Mouse (Mus musculus) C2C12 (cell line): ENCODE results near the gene Foxo4. TPM values are rescaled to one million over a fixed set of nuclear protein-coding genes. Genes with fewer than 3 reads are reported as not detected.
A peak's percentile ranks its signal among the peaks of the same experiment; 100 is the strongest.

Experiments used
- H3K27me3 ChIP-seq: one replicate; pipeline ENCODE4 v1.6.1; 2011; ENCODE audit not compliant: control insufficient read depth, insufficient read depth, insufficient read length
- H3K36me3 ChIP-seq: one replicate; pipeline ENCODE4 v1.6.1; 2011; ENCODE audit not compliant: control insufficient read depth, insufficient read depth
- H3K4me3 ChIP-seq: one replicate; pipeline ENCODE4 v1.5.1; 2011; ENCODE audit warnings: mild to moderate bottlenecking, control low read depth; ENCODE audit not compliant: poor library complexity, insufficient read depth, severe bottlenecking
- H3K79me2 ChIP-seq: one replicate; pipeline ENCODE4 v1.6.1; 2011; ENCODE audit not compliant: control insufficient read depth, insufficient read depth
- H3K79me3 ChIP-seq: one replicate; pipeline ENCODE4 v1.6.1; 2011; ENCODE audit warnings: low read depth, control low read depth
- H3ac ChIP-seq: one replicate; pipeline ENCODE3; 2011; ENCODE audit warnings: low read depth; ENCODE audit not compliant: control insufficient read depth, insufficient read length
- CEBPB ChIP-seq: IDR thresholded peaks from one replicate; pipeline ENCODE4 v1.6.1; 2011; ENCODE audit warnings: low read depth, mild to moderate bottlenecking, control low read depth, moderate library complexity
- CTCF ChIP-seq: IDR thresholded peaks from one replicate; pipeline ENCODE4 v1.5.1; 2011; ENCODE audit not compliant: control insufficient read depth, insufficient read depth, insufficient read length
- FOSL1 ChIP-seq: IDR thresholded peaks from one replicate; pipeline ENCODE4 v1.8.0; 2011; ENCODE audit warnings: mild to moderate bottlenecking, low read length; ENCODE audit not compliant: poor library complexity, insufficient read depth, severe bottlenecking
- MAX ChIP-seq: IDR thresholded peaks from one replicate; pipeline ENCODE4 v1.6.1; 2011; ENCODE audit warnings: mild to moderate bottlenecking, control low read depth
- MYOD1 ChIP-seq: IDR thresholded peaks from one replicate; pipeline ENCODE4 v1.6.1; 2011; ENCODE audit warnings: low read depth; ENCODE audit not compliant: control insufficient read depth, insufficient read length
- MYOG ChIP-seq: IDR thresholded peaks from one replicate; pipeline ENCODE4 v1.6.1; 2011; ENCODE audit not compliant: control insufficient read depth, insufficient read length; ENCODE audit errors: extremely low read depth
- USF1 ChIP-seq: IDR thresholded peaks from one replicate; pipeline ENCODE4 v1.6.1; 2011; ENCODE audit warnings: low read depth, mild to moderate bottlenecking, control low read depth, moderate library complexity
- polyA plus RNA-seq: library from polyadenylated mRNA; unstranded; fragments of >200 nt; fragmentation: generic; extraction: Trizol; gene quantifications from one replicate; pipeline ENCODE4 v1.2.1, GENCODE M21; 2012; ENCODE audit warnings: missing spikeins

Foxo4 gene
- polyA plus RNA-seq, 1 experiment, result 8.6 TPM

DNA sequence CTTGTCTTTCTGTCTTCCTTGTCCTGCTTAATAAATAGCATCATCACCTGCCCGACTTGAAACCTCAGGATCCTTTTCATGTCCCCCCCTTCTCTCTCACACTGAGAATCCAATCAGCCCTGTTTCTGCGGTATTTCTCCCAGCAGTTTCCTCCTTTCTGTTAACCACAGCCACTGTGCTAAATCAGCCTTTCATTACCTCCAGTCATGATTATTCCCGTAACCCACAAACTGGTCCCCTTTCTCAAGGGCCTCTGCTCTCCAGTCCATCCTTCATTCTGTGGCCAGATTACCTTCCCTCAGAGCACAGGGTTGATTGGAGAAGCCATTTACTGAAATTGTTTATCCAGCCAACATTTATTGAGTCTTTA, 14.4 kb downstream of the Foxo4 start, which contains the start of gene Gm20489:
Gm20489 (minus strand) TSS at position 269 of the 370 bp plus-strand sequence.
- Histone ChIP-seq H3K4me3 (no peak within 1 kb of the TSS), H3ac (no peak within 1 kb of the TSS)
- TF ChIP-seq FOSL1, result no peak
- TF ChIP-seq CTCF, result no peak
- no peak for TF ChIP-seq MAX
- TF ChIP-seq USF1, result no peak
- TF ChIP-seq MYOD1, result no peak
- TF ChIP-seq MYOG, result no peak
- no peak for TF ChIP-seq CEBPB

DNA sequence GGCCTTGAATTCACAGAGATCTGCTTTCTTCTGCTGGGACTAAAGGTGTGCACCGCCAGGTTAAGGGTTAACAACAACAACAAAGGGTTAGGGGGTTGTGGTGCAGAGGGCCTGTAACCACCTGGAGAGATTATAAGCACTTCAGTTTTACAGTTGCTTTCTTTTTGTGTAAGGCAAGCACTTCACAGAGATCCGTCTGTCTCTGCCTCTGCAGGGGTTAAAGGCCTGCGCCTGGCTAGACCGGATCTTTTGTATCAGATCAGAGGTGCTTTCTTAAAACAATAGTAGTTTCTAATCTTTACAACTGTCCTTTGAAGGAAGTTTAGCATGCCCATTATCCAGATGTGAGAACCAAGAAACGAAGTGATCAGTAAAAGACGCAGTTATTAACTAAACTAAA, 19.1 kb downstream of the Foxo4 start:
- TF ChIP-seq FOSL1, result no peak
- no peak for TF ChIP-seq MAX
- no peak for TF ChIP-seq MYOG
- TF ChIP-seq MYOD1, result no peak
- no peak for TF ChIP-seq CEBPB
- TF ChIP-seq USF1, result no peak
- H3K27me3 ChIP-seq, result no peaks in the 10 kb centered on the region
- H3K36me3 ChIP-seq, result peaks cover 12% of the 10 kb centered on the region
- H3K4me3 ChIP-seq, result peak overlapping the region; percentile 40
- peak overlapping the region; percentile 14 for H3ac ChIP-seq
- H3K79me2 ChIP-seq, result peaks cover 10% of the 10 kb centered on the region
- peaks cover 1% of the 10 kb centered on the region for H3K79me3 ChIP-seq

More for the DNA sequence above, 14.4 kb downstream of the Foxo4 start, which contains the start of gene Gm20489:
- no peaks in the 10 kb centered on the region for H3K79me2 ChIP-seq
- no peaks in the 10 kb centered on the region for H3K27me3 ChIP-seq
- no peaks in the 10 kb centered on the region for H3K79me3 ChIP-seq
- no peaks in the 10 kb centered on the region for H3K36me3 ChIP-seq

DNA sequence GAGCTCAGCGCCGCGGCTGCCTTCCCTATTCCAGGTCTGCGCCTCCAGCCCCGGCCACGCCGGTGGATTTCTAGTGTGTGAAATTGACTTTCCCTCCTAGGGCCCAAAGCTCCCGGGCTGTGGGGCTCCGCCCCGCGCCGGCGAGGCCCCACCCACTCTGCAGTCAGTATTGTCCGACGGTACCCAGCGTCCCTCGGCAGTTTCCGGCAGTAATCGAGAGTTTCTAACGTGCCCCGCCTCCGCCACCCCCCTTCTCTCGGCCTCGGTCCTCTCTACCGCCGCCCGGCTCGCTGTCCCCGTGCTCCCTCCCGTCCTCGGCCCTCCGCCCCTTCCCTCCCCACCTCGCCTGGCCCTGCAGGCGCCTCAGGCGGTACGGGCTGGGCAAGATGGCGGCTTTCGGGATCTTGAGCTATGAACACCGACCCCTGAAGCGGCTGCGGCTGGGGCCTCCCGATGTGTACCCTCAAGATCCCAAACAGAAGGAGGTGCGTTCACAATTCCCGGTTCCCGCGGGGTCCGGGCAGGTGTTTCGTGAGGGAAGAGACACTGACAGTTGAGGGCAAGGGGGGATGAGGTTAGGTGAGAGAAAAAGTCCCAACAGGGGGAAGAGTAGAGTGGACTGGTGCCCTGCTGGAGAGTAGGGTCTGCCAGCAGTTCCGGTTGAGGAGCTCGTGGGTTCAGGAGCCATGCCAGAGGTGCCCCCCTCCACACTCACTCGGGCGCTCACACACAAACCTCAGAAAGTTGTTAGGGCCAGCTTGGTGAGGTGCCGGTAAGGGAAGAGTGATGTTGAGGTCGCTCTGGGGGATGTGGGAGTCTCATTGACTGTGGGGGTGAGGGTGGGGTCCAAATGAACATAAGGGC, 19.8 kb downstream of the Foxo4 start, which contains the start of gene Med12:
Med12 (plus strand) TSS at position 156 of the 864 bp plus-strand sequence.
- Histone ChIP-seq H3K36me3 (peaks cover 12% of the 10 kb centered on the region), H3K79me2 (peaks cover 10% of the 10 kb centered on the region), H3K27me3 (no peaks in the 10 kb centered on the region), H3K4me3 (peak within 1 kb of the TSS; percentile 40), H3K79me3 (peaks cover 1% of the 10 kb centered on the region), H3ac (peak within 1 kb of the TSS; percentile 58)
- no peak for TF ChIP-seq CTCF
- no peak for TF ChIP-seq CEBPB
- TF ChIP-seq FOSL1, result no peak
- no peak for TF ChIP-seq USF1
- TF ChIP-seq MYOD1, result no peak
- peak; percentile 26 for TF ChIP-seq MAX

DNA sequence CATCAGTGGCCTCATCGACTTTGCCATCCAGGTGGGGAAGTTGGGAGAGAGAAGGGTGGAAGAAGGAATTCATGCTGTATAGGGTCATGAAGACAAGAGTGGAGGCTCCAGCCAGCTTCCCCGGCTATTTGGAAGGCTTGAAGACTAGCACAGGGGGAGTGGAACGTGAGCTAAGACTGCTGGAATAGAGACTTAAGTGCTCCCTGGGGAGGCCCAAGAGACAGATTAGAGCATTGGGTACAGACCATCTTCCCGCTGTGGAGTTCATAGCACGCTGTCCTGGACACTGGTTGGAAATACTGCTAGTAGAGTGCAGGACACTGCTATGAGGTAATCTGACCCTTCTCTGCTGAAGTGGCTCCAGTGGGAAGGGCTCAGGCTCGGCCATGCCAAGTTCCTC, 28.5 kb downstream of the Foxo4 start:
- Histone ChIP-seq H3K4me3 (no peak overlapping the region), H3K36me3 (peaks cover 28% of the 10 kb centered on the region), H3K79me2 (no peaks in the 10 kb centered on the region), H3K79me3 (no peaks in the 10 kb centered on the region), H3ac (no peak overlapping the region), H3K27me3 (no peaks in the 10 kb centered on the region)
- TF ChIP-seq CEBPB (no peak), CTCF (no peak), MYOD1 (no peak), MAX (no peak), FOSL1 (no peak), MYOG (no peak), USF1 (no peak)

DNA sequence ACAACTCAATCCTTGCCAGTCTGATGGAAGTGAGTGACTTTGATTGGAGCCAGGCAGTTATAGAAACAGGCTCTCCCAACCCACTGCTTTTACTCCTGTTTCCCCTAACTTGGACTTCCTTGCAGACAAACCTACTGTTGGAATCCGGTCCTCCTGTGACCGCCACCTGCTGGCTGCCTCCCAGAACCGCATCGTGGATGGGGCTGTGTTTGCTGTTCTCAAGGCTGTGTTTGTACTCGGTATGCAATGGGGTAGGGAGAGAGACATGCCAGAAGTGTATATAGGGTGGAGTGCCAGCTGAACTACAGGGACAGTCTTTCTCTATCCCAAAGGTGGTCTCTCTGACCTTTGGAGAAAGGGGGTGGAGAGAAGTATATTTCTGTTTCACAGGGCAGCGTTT, 31.2 kb downstream of the Foxo4 start:
- no peak overlapping the region for H3K4me3 ChIP-seq
- TF ChIP-seq CTCF, result peak; percentile 51
- TF ChIP-seq USF1, result no peak
- TF ChIP-seq CEBPB, result no peak
- H3ac ChIP-seq, result no peak overlapping the region
- H3K79me2 ChIP-seq, result no peaks in the 10 kb centered on the region
- no peaks in the 10 kb centered on the region for H3K27me3 ChIP-seq
- H3K79me3 ChIP-seq, result no peaks in the 10 kb centered on the region
- peaks cover 26% of the 10 kb centered on the region for H3K36me3 ChIP-seq

DNA sequence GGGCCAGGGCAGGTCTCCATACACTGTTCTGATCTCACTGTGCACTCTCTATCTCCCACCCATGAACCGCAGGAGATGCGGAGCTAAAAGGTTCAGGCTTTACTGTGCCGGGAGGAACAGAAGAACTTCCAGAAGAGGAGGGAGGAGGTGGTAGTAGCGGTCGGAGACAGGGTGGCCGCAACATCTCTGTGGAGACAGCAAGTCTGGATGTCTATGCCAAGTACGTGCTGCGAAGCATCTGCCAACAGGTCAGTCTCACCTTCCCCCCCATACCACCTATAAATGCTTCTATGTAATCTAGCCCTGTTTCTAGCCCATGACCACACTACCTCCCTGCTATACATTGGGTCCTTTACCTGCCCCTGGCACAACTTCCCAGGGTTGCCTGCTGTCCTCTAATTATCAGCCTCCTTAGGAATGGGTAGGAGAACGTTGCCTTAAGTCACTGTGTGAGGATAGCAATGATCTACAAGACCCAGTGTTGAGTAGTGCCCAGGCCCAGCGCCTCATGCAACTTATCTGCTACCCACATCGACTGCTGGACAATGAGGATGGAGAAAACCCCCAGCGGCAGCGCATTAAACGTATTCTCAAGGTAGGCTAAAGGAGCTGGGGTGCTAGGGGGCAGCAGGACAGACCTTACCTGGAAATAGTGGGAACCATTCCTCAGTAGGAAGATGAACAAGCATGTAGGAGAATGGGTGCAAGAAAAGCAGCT, 31.8 kb downstream of the Foxo4 start:
- Histone ChIP-seq H3K79me3 (no peaks in the 10 kb centered on the region), H3K4me3 (no peak overlapping the region), H3K36me3 (peaks cover 22% of the 10 kb centered on the region), H3ac (no peak overlapping the region), H3K79me2 (no peaks in the 10 kb centered on the region), H3K27me3 (no peaks in the 10 kb centered on the region)
- TF ChIP-seq CTCF (no peak), USF1 (no peak), MAX (no peak), CEBPB (no peak), MYOD1 (no peak), MYOG (no peak), FOSL1 (no peak)
